Mouse (Mus musculus): ENCODE data around the gene Zdhhc14.

The Zdhhc14 gene

DNA sequence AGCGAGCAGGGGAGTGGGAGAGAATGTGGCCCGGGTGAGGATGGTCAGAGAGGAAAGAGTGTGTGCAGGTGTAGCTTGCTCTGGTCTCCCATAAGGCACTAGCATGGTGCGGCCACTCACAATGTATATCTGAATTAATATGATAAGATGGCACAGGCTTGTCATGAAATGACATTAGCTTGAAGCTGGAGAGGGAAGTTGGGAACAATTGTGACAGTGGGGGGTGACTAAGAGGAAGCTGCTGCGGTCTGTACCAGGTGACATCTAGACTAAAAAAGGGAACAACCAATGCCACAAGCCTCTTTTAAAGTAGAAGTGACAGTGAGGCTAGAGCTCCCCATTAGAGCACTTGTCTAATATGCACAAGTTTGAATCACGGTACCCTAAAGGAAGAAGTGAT, 238.2 kb downstream of the Zdhhc14 start:
- DNase-seq (ENCODE audit: low spot score in 2 of 2), result peak; percentile 77 to 78

- DNase-seq (ENCODE audit: low spot score in 2 of 2), result peak; percentile 57 to 66
These were observed 241.0 kb downstream of the Zdhhc14 start for GRCm38 (mm10) chr17:5733400-5733799.

DNA sequence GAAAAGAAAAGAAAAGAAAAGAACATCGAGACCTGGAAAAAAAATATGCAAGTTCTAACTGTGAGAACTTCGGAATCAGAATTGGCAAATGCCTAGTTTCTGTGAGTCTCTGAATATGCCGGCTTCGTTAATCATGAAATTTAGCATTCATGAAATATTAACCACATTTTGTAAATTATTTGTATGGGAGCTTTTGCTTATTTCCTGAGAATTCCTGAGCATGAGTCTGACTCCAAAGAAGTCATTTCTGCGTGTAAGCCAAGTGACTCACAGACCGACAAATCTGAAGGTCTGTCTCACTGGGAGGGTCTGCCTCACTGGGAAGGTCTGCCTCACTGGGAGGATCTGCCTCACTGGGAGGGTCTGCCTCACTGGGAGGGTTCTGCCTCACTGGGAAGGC, 248.7 kb downstream of the Zdhhc14 start:
- no peak for DNase-seq (ENCODE audit: low spot score in 2 of 2)

- DNase-seq (ENCODE audit: low spot score in 2 of 2), result no peak
These were observed 251.7 kb downstream of the Zdhhc14 start for GRCm38 (mm10) chr17:5744016-5744415.

GRCm38 (mm10) chr17:5746378-5746777, 254.0 kb downstream of the Zdhhc14 start:
- DNase-seq (ENCODE audit: low spot score in 2 of 2), result peak; percentile 50 to 54

GRCm38 (mm10) chr17:5747539-5748500, 255.5 kb downstream of the Zdhhc14 start:
- DNase-seq (ENCODE audit: low spot score in 2 of 2), result no peak

DNA sequence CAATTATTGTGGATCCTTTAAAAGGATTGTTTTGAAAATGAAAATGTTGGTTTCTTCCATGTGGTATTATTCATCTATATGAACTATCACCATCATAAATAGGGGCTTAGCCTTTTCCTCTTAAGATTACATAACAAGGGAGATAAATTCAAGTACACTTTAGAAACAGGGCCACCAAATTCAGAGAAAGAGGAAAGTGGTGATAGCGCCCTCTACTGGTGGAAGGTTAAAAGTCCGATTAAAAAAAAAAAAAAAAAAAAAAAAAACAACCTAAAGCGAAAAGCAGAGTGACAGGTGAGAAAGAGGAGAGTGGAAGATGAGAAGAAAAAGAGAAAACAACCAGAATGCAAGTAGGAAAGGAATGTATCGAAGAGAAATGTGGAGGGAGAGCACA, 256.1 kb downstream of the Zdhhc14 start:
- peak in 1 of 2 experiments; percentile 31 for DNase-seq (ENCODE audit: low spot score in 2 of 2)

DNA sequence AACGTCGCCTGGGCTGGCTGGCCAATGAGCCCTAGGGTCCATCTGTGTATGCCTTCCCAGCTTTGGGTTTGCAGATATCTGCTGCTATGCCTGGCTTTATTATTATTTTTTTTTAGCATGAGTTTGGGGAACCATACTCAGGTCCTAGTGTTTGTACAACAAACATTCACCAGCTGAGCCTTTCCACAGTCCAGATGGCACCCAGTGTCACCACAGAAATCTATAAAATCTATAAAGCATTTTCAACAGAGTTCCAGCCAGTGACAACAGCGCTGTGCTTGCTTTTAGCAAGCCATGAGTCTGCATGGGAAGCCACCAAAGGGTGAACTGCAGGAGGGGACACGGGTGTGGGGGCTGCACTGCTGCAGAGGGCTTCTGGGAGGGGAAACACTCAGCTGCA, 257.9 kb downstream of the Zdhhc14 start:
- DNase-seq (ENCODE audit: low spot score in 2 of 2), result no peak

- DNase-seq (ENCODE audit: low spot score in 2 of 2), result no peak
These were observed 258.7 kb downstream of the Zdhhc14 start for GRCm38 (mm10) chr17:5751066-5751465.

DNA sequence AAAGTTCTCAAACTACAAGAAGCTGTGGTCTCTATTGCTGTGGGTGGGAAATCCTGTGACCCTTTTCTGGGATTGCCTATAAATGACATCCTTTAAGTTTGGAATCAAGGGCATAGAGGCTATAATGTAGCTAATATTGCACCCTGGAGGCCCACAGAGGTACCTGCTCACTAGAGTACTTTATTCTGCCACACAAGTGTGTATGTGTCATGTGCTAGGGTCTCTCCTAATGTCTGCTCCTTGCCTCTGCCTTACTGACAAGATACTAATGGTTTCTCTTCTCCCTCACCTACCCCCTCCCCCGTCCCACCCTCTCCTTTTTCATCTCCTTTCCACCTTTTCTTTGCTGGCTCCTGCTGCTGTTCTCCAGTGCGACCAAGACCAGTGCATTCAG, 260.0 kb downstream of the Zdhhc14 start:
- no peak for DNase-seq (ENCODE audit: low spot score in 2 of 2)

GRCm38 (mm10) chr17:5752716-5753585, 260.6 kb downstream of the Zdhhc14 start:
- DNase-seq (ENCODE audit: low spot score in 2 of 2), result no peak

- DNase-seq (ENCODE audit: low spot score in 2 of 2), result no peak
These were observed 263.1 kb downstream of the Zdhhc14 start for GRCm38 (mm10) chr17:5755489-5755888.

GRCm38 (mm10) chr17:5756065-5756464, 263.7 kb downstream of the Zdhhc14 start:
- DNase-seq (ENCODE audit: low spot score in 2 of 2), result no peak

DNA sequence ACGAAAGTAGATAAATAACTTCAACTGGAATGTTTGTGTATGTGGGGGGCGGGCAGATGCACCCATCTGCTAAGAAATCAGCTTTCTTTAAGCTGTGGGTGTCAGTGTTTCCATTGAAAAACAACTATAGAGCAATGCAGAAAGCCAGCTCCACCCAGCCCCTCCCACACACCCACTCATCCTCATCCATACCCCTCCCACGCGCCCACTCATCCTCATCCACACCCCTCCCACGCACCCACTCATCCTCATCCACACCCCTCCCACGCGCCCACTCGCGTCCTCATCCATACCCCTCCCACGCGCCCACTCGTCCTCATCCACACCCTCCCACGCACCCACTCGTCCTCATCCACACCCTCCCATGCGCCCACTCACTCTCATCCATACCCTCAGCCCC, 264.5 kb downstream of the Zdhhc14 start:
- no peak for DNase-seq (ENCODE audit: low spot score in 2 of 2)

- no peak for DNase-seq (ENCODE audit: low spot score in 2 of 2)
These were observed 271.4 kb downstream of the Zdhhc14 start for GRCm38 (mm10) chr17:5763768-5764167.

DNA sequence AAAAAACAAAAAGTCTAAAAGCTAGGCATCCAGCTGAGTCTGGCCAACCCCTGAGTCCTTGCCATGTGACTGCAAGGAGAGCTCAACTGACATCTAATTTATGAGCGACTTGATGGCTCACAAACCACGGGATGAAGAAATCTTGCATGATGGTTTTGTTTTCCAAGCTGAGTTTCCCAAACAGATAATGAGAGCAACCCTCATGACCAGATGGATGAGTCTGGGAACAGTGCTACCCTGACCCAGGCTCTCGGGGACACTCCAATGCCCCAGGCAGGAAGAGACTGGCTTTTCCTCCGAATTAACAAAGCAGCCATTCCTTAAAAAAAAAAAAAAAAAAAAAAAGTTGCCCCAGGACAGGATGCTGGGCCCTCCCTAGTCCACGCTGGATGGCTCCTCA, 271.9 kb downstream of the Zdhhc14 start:
- no peak for DNase-seq (ENCODE audit: low spot score in 2 of 2)

DNA sequence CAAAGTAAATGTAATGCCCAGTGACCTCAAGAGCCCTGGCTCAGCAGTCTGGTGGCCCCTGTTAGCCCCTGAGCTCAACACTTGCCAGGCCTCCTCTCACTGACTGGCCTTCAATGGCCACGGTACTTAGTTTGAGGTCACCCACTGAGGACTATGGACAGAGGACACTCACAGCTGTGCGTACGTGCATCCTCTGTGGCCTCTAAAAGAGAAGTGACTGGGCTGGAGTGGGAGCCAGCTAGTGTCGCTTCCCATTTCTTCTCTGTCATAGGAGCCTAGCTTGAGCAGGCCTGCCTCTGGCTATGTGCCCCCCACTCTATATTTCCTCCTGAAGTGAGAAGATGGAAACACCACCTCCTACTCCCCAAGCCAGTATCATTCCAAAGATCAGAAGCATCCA, 273.4 kb downstream of the Zdhhc14 start:
- no peak for DNase-seq (ENCODE audit: low spot score in 2 of 2)

DNA sequence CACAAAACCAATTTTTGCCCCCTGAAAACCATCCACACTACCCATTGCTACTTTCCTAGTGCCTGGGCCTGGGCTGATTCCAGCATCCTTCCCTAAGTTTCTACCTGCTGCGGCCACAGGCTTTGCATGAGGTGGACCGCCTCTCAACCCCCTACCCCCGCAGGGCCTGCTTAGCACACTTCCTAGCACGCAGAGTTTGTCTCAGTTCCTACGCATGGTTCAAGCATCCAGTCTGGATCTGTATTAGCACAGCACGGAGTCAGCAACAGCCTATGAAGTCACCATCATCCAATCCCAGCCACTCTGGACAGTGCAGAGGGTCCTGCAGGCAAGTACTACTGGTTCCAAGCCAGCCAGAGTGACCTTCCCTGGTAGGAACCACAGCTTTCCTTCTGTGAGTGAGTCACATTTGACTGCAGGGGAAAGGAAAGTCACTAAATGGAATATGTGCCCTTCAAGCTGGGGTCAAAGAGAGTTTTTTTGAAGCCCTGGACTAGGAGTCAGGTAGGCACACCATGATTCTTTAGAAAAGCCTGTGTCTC, 275.9 kb downstream of the Zdhhc14 start:
- DNase-seq (ENCODE audit: low spot score in 2 of 2), result no peak

- no peak for DNase-seq (ENCODE audit: low spot score in 2 of 2)
These were observed 276.6 kb downstream of the Zdhhc14 start for GRCm38 (mm10) chr17:5768810-5769520.

- DNase-seq (ENCODE audit: low spot score in 2 of 2), result no peak
These were observed 277.4 kb downstream of the Zdhhc14 start for GRCm38 (mm10) chr17:5769776-5770175.

Measured in spleen, postnatal 36 days (tissue).